Mouse (Mus musculus) heart, adult 2 months (tissue): ENCODE measurements around the gene Mosmo. TPM values are rescaled to one million over a fixed set of nuclear protein-coding genes. Genes with fewer than 3 reads are reported as not detected.

Experiments
- DNase-seq, 2 experiments: peaks; one replicate each; pipeline ENCODE4 v3.0.0; 2021
- H3K27ac ChIP-seq: fragments of 200-600 bp; 2 replicates; pipeline ENCODE4 v1.8.1; 2022
- H3K27me3 ChIP-seq: fragments of 200-500 bp; 2 replicates; pipeline ENCODE4 v1.6.1; 2012; ENCODE audit warnings: mild to moderate bottlenecking, low read length, inconsistent platforms, mixed read lengths; ENCODE audit not compliant: control insufficient read depth, insufficient read depth
- H3K36me3 ChIP-seq: fragments of 200-500 bp; 2 replicates; pipeline ENCODE4 v1.6.1; 2012; ENCODE audit warnings: low read length, inconsistent platforms; ENCODE audit not compliant: control insufficient read depth, insufficient read depth
- H3K4me1 ChIP-seq: fragments of 200-500 bp; 2 replicates; pipeline ENCODE4 v1.6.1; 2011; ENCODE audit warnings: low read length; ENCODE audit not compliant: control insufficient read depth, insufficient read depth
- H3K4me3 ChIP-seq: fragments of 200-600 bp; 2 replicates; pipeline ENCODE4 v1.8.1; 2022
- H3K79me2 ChIP-seq: fragments of 200-500 bp; replicated peaks from 2 replicates; pipeline ENCODE4 v1.6.1; 2012; ENCODE audit warnings: mild to moderate bottlenecking, inconsistent platforms, low read length, moderate library complexity, mixed read lengths; ENCODE audit not compliant: control insufficient read depth, insufficient read depth
- H3K9ac ChIP-seq: fragments of 200-500 bp; 2 replicates; pipeline ENCODE4 v1.6.1; 2012; ENCODE audit warnings: low read depth, mild to moderate bottlenecking, control low read depth, inconsistent platforms, low read length, mixed read lengths
- CTCF ChIP-seq: fragments of 200-600 bp; IDR thresholded peaks from 2 replicates; pipeline ENCODE4 v1.8.1; 2022; ENCODE audit warnings: antibody characterized with exemption, mild to moderate bottlenecking, moderate library complexity
- EP300 ChIP-seq: fragments of 200-500 bp; IDR thresholded peaks from 2 replicates; pipeline ENCODE4 v1.6.1; 2011; ENCODE audit warnings: low read depth, low read length, control low read depth; ENCODE audit not compliant: insufficient read depth
- POLR2A ChIP-seq: fragments of 200-500 bp; IDR thresholded peaks from 2 replicates; pipeline ENCODE4 v1.6.1; 2011; ENCODE audit warnings: mild to moderate bottlenecking, low read depth, low read length, control low read depth; ENCODE audit not compliant: insufficient read depth
- WGBS: fragments of 180-500 bp; shearing (Covaris S2); methylation state at CpG from one replicate; pipeline ENCODE4 v1.1.7; 2018; 5-methylcytosine and 5-hydroxymethylcytosine counted together
- intact Hi-C: fragments of 180-260 bp; cut with DNase I; formaldehyde crosslinking; loops from one replicate; pipeline ENCODE4 v1.15.1; 2025
- polyA plus RNA-seq: library from polyadenylated mRNA; depleted of rRNA; stranded (reverse); fragments of >200 nt; gene quantifications from 2 replicates; pipeline ENCODE4 v1.2.3, GENCODE M21; 2012; rRNA removed
- total RNA-seq, 2 experiments: library from RNA; stranded (reverse); gene quantifications; 2 replicates each; pipeline ENCODE4 v1.2.3; 2021

Gene Mosmo
- total and polyA plus RNA-seq, 3 experiments, result 27.5 to 29.6 (median 27.8) TPM

- H3K27me3 ChIP-seq, result no peaks in the 10 kb centered on the region
- TF ChIP-seq EP300, result no peak
- TF ChIP-seq CTCF, result no peak
- H3K79me2 ChIP-seq, result no peaks in the 10 kb centered on the region
- H3K4me3 ChIP-seq, result no peak overlapping the region
- H3K4me1 ChIP-seq, result peaks cover 7% of the 10 kb centered on the region
- intact Hi-C loops, result loop anchor here (5.0 kb wide), 1 partner anchor 35 kb away; no protein-coding TSS in a partner anchor
- no peak for DNase-seq
- H3K9ac ChIP-seq, result no peak overlapping the region
- no peak overlapping the region for H3K27ac ChIP-seq
- H3K36me3 ChIP-seq, result no peaks in the 10 kb centered on the region
- 57% methylated on average over 7 of the region's 7 CpGs for WGBS
These were observed 74.5 kb downstream of the Mosmo start for GRCm38 (mm10) chr7:120751906-120752305.

GRCm38 (mm10) chr7:120754671-120755070, 77.3 kb downstream of the Mosmo start:
- DNase-seq, result peak; percentile 77 to 87
- intact Hi-C loops, result loop anchor here (1.0 to 5.0 kb wide), 3 partner anchors 37 to 84 kb away; partner anchors contain the start of gene Pdzd9
- Histone ChIP-seq H3K27ac (no peak overlapping the region), H3K9ac (no peak overlapping the region), H3K27me3 (no peaks in the 10 kb centered on the region), H3K4me1 (peaks cover 4% of the 10 kb centered on the region), H3K4me3 (no peak overlapping the region), H3K79me2 (no peaks in the 10 kb centered on the region), H3K36me3 (no peaks in the 10 kb centered on the region)
- WGBS, result 3% methylated on average over 5 of the region's 5 CpGs
- TF ChIP-seq CTCF (peak; percentile 79), EP300 (peak; percentile 86), POLR2A (no peak)

- DNase-seq, result no peak
- Histone ChIP-seq H3K4me3 (no peak overlapping the region), H3K4me1 (no peaks in the 10 kb centered on the region), H3K9ac (no peak overlapping the region), H3K27me3 (no peaks in the 10 kb centered on the region), H3K27ac (no peak overlapping the region), H3K79me2 (no peaks in the 10 kb centered on the region), H3K36me3 (no peaks in the 10 kb centered on the region)
- no peak for TF ChIP-seq EP300
- TF ChIP-seq POLR2A, result no peak
- no peak for TF ChIP-seq CTCF
- 25% methylated on average over 1 of the region's 1 CpGs for WGBS
- intact Hi-C loops, result no loop called here
These were observed 90.0 kb downstream of the Mosmo start for GRCm38 (mm10) chr7:120767369-120767768.

- DNase-seq, result no peak
- Histone ChIP-seq H3K9ac (no peak overlapping the region), H3K79me2 (no peaks in the 10 kb centered on the region), H3K27me3 (no peaks in the 10 kb centered on the region), H3K4me1 (no peaks in the 10 kb centered on the region), H3K27ac (no peak overlapping the region), H3K36me3 (no peaks in the 10 kb centered on the region), H3K4me3 (no peak overlapping the region)
- WGBS, result 49% methylated on average over 1 of the region's 1 CpGs
- intact Hi-C loops, result no loop called here
- TF ChIP-seq CTCF (no peak), EP300 (no peak), POLR2A (no peak)
These were observed 94.0 kb downstream of the Mosmo start for GRCm38 (mm10) chr7:120771389-120771788.

- H3K9ac ChIP-seq, result no peak overlapping the region
- H3K36me3 ChIP-seq, result no peaks in the 10 kb centered on the region
- H3K27me3 ChIP-seq, result no peaks in the 10 kb centered on the region
- intact Hi-C loops, result no loop called here
- H3K4me3 ChIP-seq, result no peak overlapping the region
- H3K27ac ChIP-seq, result no peak overlapping the region
- TF ChIP-seq EP300, result no peak
- no peak for TF ChIP-seq CTCF
- no peak for TF ChIP-seq POLR2A
- no peak for DNase-seq
- no peaks in the 10 kb centered on the region for H3K4me1 ChIP-seq
- no peaks in the 10 kb centered on the region for H3K79me2 ChIP-seq
- 52% methylated on average over 2 of the region's 2 CpGs for WGBS
These were observed 100.6 kb downstream of the Mosmo start for GRCm38 (mm10) chr7:120778012-120778411.

Other genes starting within 250 kb of the Mosmo start
- gene Uqcrc2, start 42.4 kb upstream of the Mosmo start, total RNA-seq, result 1,000 to 10,000 TPM; 1,049 to 1,165 TPM
- gene Uqcrc2, start 42.4 kb upstream of the Mosmo start, polyA plus RNA-seq, result 476 and 1,108 TPM in 2 replicates
- gene Pdzd9, start 7.3 kb upstream of the Mosmo start, total RNA-seq, result not detected
- not detected in 2 replicates for gene Pdzd9, start 7.3 kb upstream of the Mosmo start, polyA plus RNA-seq
- gene Vwa3a, start 61.7 kb downstream of the Mosmo start, total RNA-seq, result 1 to 10 TPM; 3.1 to 5.0 TPM
- 4.5 and 7.9 TPM in 2 replicates for gene Vwa3a, start 61.7 kb downstream of the Mosmo start, polyA plus RNA-seq
- under 1 TPM in 1 of 2 experiments, not detected in 1; 0.34 TPM for gene Gm5737, start 134.7 kb downstream of the Mosmo start, total RNA-seq
- 0.56 and 0.70 TPM in 2 replicates for gene Gm5737, start 134.7 kb downstream of the Mosmo start, polyA plus RNA-seq
- 10 to 100 TPM; 23.9 to 28.9 TPM for gene Eef2k, start 165.2 kb downstream of the Mosmo start, total RNA-seq
- gene Eef2k, start 165.2 kb downstream of the Mosmo start, polyA plus RNA-seq, result 22.8 and 27.4 TPM in 2 replicates
- gene Polr3e, start 240.1 kb downstream of the Mosmo start, total RNA-seq, result 1 to 10 TPM; 8.0 to 8.3 TPM
- gene Polr3e, start 240.1 kb downstream of the Mosmo start, polyA plus RNA-seq, result 6.1 and 8.5 TPM in 2 replicates